Mouse (Mus musculus) hindbrain, postnatal 0 days (tissue): ENCODE data around the gene Dnlz. TPM values are rescaled to one million over a fixed set of nuclear protein-coding genes. Genes with fewer than 3 reads are reported as not detected.

ENCODE experiments used
- ATAC-seq: fragments of 200-750 bp; cut with Nextera tagmentation; 2 replicates; pipeline ENCODE4 v1.8.0; 2017; ENCODE audit warnings: mild to moderate bottlenecking, moderate TSS enrichment, moderate library complexity
- DNase-seq: peaks from one replicate; pipeline ENCODE4 v3.0.0-alpha.2; 2015; ENCODE audit warnings: low spot score
- H3K27ac ChIP-seq: fragments of 300-500 bp; sonication (generic); 2 replicates; pipeline ENCODE4 v1.5.1; 2014; ENCODE audit warnings: mild to moderate bottlenecking
- H3K27me3 ChIP-seq: fragments of 300-500 bp; sonication (generic); 2 replicates; pipeline ENCODE4 v1.6.1; 2014; ENCODE audit warnings: low read length, mixed read lengths; ENCODE audit not compliant: insufficient read depth
- H3K36me3 ChIP-seq: fragments of 300-500 bp; sonication (generic); 2 replicates; pipeline ENCODE4 v1.6.1; 2014; ENCODE audit warnings: low read length, mixed read lengths; ENCODE audit not compliant: insufficient read depth
- H3K4me1 ChIP-seq: fragments of 300-500 bp; sonication (generic); 2 replicates; pipeline ENCODE4 v1.6.1; 2014; ENCODE audit warnings: antibody characterized with exemption, low read length, mixed read lengths; ENCODE audit not compliant: insufficient read depth
- H3K4me2 ChIP-seq: fragments of 300-500 bp; sonication (generic); 2 replicates; pipeline ENCODE4 v1.6.1; 2014; ENCODE audit warnings: low read depth, mild to moderate bottlenecking, low read length, moderate library complexity, mixed read lengths
- H3K4me3 ChIP-seq: fragments of 300-500 bp; sonication (generic); 2 replicates; pipeline ENCODE4 v1.5.1; 2014; ENCODE audit warnings: low read length
- H3K9ac ChIP-seq: fragments of 300-500 bp; sonication (generic); replicated peaks from 2 replicates; pipeline ENCODE4 v1.6.1; 2014; ENCODE audit warnings: mild to moderate bottlenecking, low read length, moderate library complexity, mixed read lengths
- H3K9me3 ChIP-seq: fragments of 300-500 bp; sonication (generic); 2 replicates; pipeline ENCODE4 v1.6.1; 2016; ENCODE audit warnings: low read length, mixed read lengths
- CTCF ChIP-seq: IDR thresholded peaks from 2 replicates; pipeline ENCODE4 v1.5.1; 2016; ENCODE audit warnings: antibody characterized with exemption, control low read depth, low read depth
- WGBS: fragments of 180-500 bp; shearing (Covaris S2); extraction: QIAGEN DNeasy Blood & Tissue Kit; methylation state at CpG from one replicate; pipeline ENCODE4 v1.1.7; 2014; 5-methylcytosine and 5-hydroxymethylcytosine counted together
- polyA plus RNA-seq: library from polyadenylated mRNA; unstranded; fragments of >200 nt; fragmentation: Nextera tagmentation; extraction: Ambion mirVana; gene quantifications from 2 replicates; pipeline ENCODE4 v1.2.1, GENCODE M21; 2015
- total RNA-seq: library from RNA; depleted of rRNA; stranded (reverse); fragments of >200 nt; gene quantifications from 2 replicates; pipeline ENCODE4 v1.2.3, GENCODE M21; 2014

Gene Dnlz
- total and polyA plus RNA-seq, 2 experiments from 2014 or later: 28.2 to 38.5 TPM

DNA sequence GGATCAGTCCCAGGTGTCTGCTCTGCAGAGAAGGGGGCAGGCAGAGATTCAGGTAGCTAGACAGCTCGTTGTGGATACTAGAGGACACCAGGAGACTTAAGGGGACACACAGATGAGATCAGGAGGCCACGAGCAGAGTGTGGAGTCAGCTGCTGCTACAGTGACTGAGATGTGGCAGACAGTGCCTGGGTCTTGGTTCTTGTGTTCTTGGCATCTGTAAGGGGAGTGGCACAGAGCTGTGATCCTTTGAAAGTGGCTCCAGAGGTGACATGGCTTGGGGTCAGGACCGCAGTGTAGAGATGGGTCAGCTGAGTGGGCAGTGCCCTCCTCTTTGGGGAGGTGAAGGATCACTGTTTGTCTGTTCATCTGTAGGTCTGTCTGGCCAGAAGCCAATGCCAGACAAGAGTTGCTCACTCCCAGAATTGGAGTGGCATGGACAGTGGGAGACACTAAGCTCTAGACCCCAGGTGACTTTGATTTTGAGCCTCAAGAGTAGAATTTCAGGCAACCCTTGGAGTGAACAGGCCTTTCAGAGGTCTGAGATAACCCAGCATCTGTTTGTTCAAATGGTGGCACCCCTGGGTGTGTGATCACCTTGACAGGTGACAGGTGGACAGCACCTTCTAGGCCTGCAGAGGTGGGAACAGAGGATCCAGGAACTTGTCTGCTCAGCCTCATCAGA, 33.8 kb downstream of the Dnlz start:
- Histone ChIP-seq H3K27ac (no peak overlapping the region), H3K4me3 (no peak overlapping the region), H3K36me3 (peaks cover 7% of the 10 kb centered on the region; the same call in 1 of the 2 replicates), H3K9ac (peak overlapping the region; percentile 33; the same call in 1 of the 2 replicates), H3K4me1 (peaks cover 52% of the 10 kb centered on the region), H3K4me2 (peak overlapping the region; percentile 85), H3K27me3 (no peaks in the 10 kb centered on the region), H3K9me3 (no peaks in the 10 kb centered on the region)
- no peak for TF ChIP-seq CTCF
- ATAC-seq (no peak), DNase-seq (no peak)
- WGBS: 85% methylated on average over 3 of the region's 3 CpGs

- WGBS: 55% methylated on average over 3 of the region's 3 CpGs
- DNase-seq (no peak), ATAC-seq (no peak)
- Histone ChIP-seq H3K4me2 (peak overlapping the region; percentile 85), H3K9ac (peak overlapping the region; percentile 97), H3K27ac (peak overlapping the region; percentile 97; the same call in 1 of the 2 replicates), H3K4me1 (peaks cover 52% of the 10 kb centered on the region), H3K4me3 (peak overlapping the region; percentile 67), H3K27me3 (no peaks in the 10 kb centered on the region), H3K36me3 (0 out of 2 replicates have a peak, but pooled peaks cover 4% of the 10 kb centered on the region), H3K9me3 (no peaks in the 10 kb centered on the region)
- TF ChIP-seq CTCF: no peak
Measured at GRCm38 (mm10) chr2:26317371-26317770, 34.5 kb downstream of the Dnlz start.

GRCm38 (mm10) chr2:26316576-26317246, 35.2 kb downstream of the Dnlz start:
- H3K9ac ChIP-seq: peak overlapping the region; percentile 97
- no peaks in the 10 kb centered on the region for H3K27me3 ChIP-seq
- 0 out of 2 replicates have a peak, but pooled peaks cover 4% of the 10 kb centered on the region for H3K36me3 ChIP-seq
- no peaks in the 10 kb centered on the region for H3K9me3 ChIP-seq
- peak overlapping the region; percentile 85 for H3K4me2 ChIP-seq
- TF ChIP-seq CTCF: no peak
- peak overlapping the region; percentile 97 for H3K27ac ChIP-seq
- H3K4me3 ChIP-seq: peak overlapping the region; percentile 67
- peaks cover 52% of the 10 kb centered on the region for H3K4me1 ChIP-seq
- DNase-seq: peak; percentile 56
- ATAC-seq: no peak
- 26% methylated on average over 9 of the region's 9 CpGs for WGBS

GRCm38 (mm10) chr2:26315925-26316311, 36.0 kb downstream of the Dnlz start:
- ATAC-seq: peak; percentile 36
- Histone ChIP-seq H3K4me1 (peaks cover 51% of the 10 kb centered on the region), H3K9ac (peak overlapping the region; percentile 97), H3K27ac (peak overlapping the region; percentile 97), H3K4me3 (peak overlapping the region; percentile 67), H3K36me3 (0 out of 2 replicates have a peak, but pooled peaks cover 3% of the 10 kb centered on the region), H3K4me2 (peak overlapping the region; percentile 85), H3K9me3 (no peaks in the 10 kb centered on the region), H3K27me3 (no peaks in the 10 kb centered on the region)
- under 1% methylated on average over 11 of the region's 11 CpGs for WGBS
- TF ChIP-seq CTCF: no peak
- DNase-seq: peak; percentile 65

- H3K9me3 ChIP-seq: no peaks in the 10 kb centered on the region
- H3K4me3 ChIP-seq: peak within 1 kb of the TSS; percentile 67
- no peaks in the 10 kb centered on the region for H3K36me3 ChIP-seq
- peak within 1 kb of the TSS; percentile 85 for H3K4me2 ChIP-seq
- peak within 1 kb of the TSS; percentile 97 for H3K27ac ChIP-seq
- ATAC-seq: peak; percentile 88
- WGBS: under 1% methylated on average over 65 of the region's 66 CpGs
- peaks cover 48% of the 10 kb centered on the region for H3K4me1 ChIP-seq
- peak within 1 kb of the TSS; percentile 97 for H3K9ac ChIP-seq
- no peak for TF ChIP-seq CTCF
- DNase-seq: peak; percentile 92
- H3K27me3 ChIP-seq: no peaks in the 10 kb centered on the region
Measured at GRCm38 (mm10) chr2:26315072-26315924, 36.6 kb downstream of the Dnlz start, which contains the start of gene Gpsm1. Gpsm1 (plus strand) TSS chr2:26315515.
